Mouse (Mus musculus): Measurements from ENCODE around the gene Rab3ip. TPM values are rescaled to one million over a fixed set of nuclear protein-coding genes. Genes with fewer than 3 reads are reported as not detected.

Rab3ip gene
- polyA plus RNA-seq, 2 experiments, result 6.6 to 7.4 TPM

- DNase-seq (ENCODE audit: low read depth in 3 of 3, low spot score in 3 of 3), result no peak
- no peak overlapping the region for H3K9ac ChIP-seq (replicated peaks)
- no peak overlapping the region for H3K4me2 ChIP-seq (ENCODE audit: low read depth)
- 61% methylated on average over 6 of the region's 7 CpGs for WGBS (ENCODE audit: insufficient replicate concordance)
- H3K27ac ChIP-seq, result no peak overlapping the region
- no peaks in the 10 kb centered on the region for H3K4me1 ChIP-seq (replicated peaks; ENCODE audit: control insufficient read depth in 2 of 2, insufficient read depth in 2 of 2, low read length in 1 of 2)
- no peak overlapping the region for H3K4me3 ChIP-seq (ENCODE audit: insufficient read depth in 1 of 2, low read depth in 2 of 2, low read length in 2 of 2)
- H3K9me3 ChIP-seq (ENCODE audit: control insufficient read depth, low read length), result no peaks in the 10 kb centered on the region
- no peak for TF ChIP-seq EP300 (IDR thresholded peaks at IDR 0.05; ENCODE audit: low read depth)
- TF ChIP-seq CTCF (IDR thresholded peaks at IDR 0.05; ENCODE audit: low read depth), result no peak
- H3K27me3 ChIP-seq (ENCODE audit: control insufficient read depth, insufficient read depth, low read length), result no peaks in the 10 kb centered on the region
- no peaks in the 10 kb centered on the region for H3K36me3 ChIP-seq (replicated peaks; ENCODE audit: control insufficient read depth, insufficient read depth, low read depth)
- no peak for ATAC-seq (ENCODE audit: insufficient read depth)
These were observed 19.6 kb downstream of the Rab3ip start for GRCm38 (mm10) chr10:116930936-116931335.

DNA sequence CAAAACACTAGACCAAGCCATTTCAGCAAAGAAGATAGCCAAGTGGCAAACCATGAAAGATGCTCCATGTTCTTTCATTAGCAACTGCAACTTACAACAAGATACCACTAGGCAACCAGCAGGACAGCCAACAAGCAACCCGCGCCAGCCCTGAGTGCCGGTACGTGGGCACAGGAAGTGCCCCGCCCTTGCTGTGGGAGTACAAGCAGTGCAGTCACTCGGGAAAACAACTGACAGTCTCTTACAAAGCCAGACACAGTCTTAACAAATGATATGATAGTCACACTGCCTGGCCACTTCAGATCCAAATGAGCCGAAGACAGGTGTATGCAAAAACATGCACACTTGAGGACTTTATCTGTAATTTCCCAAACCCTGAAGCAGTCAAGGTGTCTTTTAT, 20.1 kb downstream of the Rab3ip start:
- Histone ChIP-seq H3K27ac (no peak overlapping the region), H3K27me3 (ENCODE audit: control insufficient read depth, insufficient read depth, low read length) (no peaks in the 10 kb centered on the region), H3K9me3 (ENCODE audit: control insufficient read depth, low read length) (no peaks in the 10 kb centered on the region), H3K4me1 (replicated peaks; ENCODE audit: control insufficient read depth in 2 of 2, insufficient read depth in 2 of 2, low read length in 1 of 2) (no peaks in the 10 kb centered on the region), H3K36me3 (replicated peaks; ENCODE audit: control insufficient read depth, insufficient read depth, low read depth) (no peaks in the 10 kb centered on the region), H3K9ac (replicated peaks) (no peak overlapping the region), H3K4me3 (ENCODE audit: insufficient read depth in 1 of 2, low read depth in 2 of 2, low read length in 2 of 2) (no peak overlapping the region), H3K4me2 (ENCODE audit: low read depth) (no peak overlapping the region)
- WGBS (ENCODE audit: insufficient replicate concordance), result 20% methylated on average over 7 of the region's 7 CpGs
- ATAC-seq (ENCODE audit: insufficient read depth) (no peak), DNase-seq (ENCODE audit: low read depth in 3 of 3, low spot score in 3 of 3) (no peak)
- no peak for TF ChIP-seq EP300 (IDR thresholded peaks at IDR 0.05; ENCODE audit: low read depth)

DNA sequence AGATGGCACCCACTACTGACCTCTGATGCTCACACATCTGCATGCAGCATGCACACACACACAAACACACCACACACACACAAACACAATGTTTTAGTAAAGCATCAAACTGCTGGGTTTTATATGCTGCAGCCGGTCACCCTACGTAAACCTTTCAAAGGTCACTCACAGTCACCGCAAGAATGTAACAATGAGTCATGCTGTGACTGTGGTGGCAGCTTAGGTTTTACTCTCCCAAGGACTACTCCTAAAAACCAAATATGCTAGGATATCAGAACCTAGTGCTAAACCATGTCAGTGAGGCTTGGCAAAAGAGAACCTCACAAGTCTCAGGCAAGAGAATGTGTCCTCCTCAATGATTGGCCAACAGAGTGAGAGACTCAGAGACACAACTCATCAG, 21.7 kb downstream of the Rab3ip start:
- H3K9me3 ChIP-seq (ENCODE audit: control insufficient read depth, low read length), result no peaks in the 10 kb centered on the region
- DNase-seq (ENCODE audit: low read depth in 3 of 3, low spot score in 3 of 3), result no peak
- H3K4me3 ChIP-seq (ENCODE audit: insufficient read depth in 1 of 2, low read depth in 2 of 2, low read length in 2 of 2), result no peak overlapping the region
- H3K27me3 ChIP-seq (ENCODE audit: control insufficient read depth, insufficient read depth, low read length), result no peaks in the 10 kb centered on the region
- WGBS (ENCODE audit: insufficient replicate concordance), result 79% methylated on average over 3 of the region's 3 CpGs
- no peak overlapping the region for H3K27ac ChIP-seq
- H3K9ac ChIP-seq (replicated peaks), result no peak overlapping the region
- no peak overlapping the region for H3K4me2 ChIP-seq (ENCODE audit: low read depth)
- H3K36me3 ChIP-seq (replicated peaks; ENCODE audit: control insufficient read depth, insufficient read depth, low read depth), result no peaks in the 10 kb centered on the region
- ATAC-seq (ENCODE audit: insufficient read depth), result no peak
- H3K4me1 ChIP-seq (replicated peaks; ENCODE audit: control insufficient read depth in 2 of 2, insufficient read depth in 2 of 2, low read length in 1 of 2), result no peaks in the 10 kb centered on the region
- no peak for TF ChIP-seq EP300 (IDR thresholded peaks at IDR 0.05; ENCODE audit: low read depth)
- no peak for TF ChIP-seq CTCF (IDR thresholded peaks at IDR 0.05; ENCODE audit: low read depth)

- H3K4me3 ChIP-seq (ENCODE audit: insufficient read depth in 1 of 2, low read depth in 2 of 2, low read length in 2 of 2), result no peak overlapping the region
- ATAC-seq (ENCODE audit: insufficient read depth), result no peak
- WGBS (ENCODE audit: insufficient replicate concordance), result 76% methylated on average over 11 of the region's 11 CpGs
- H3K4me2 ChIP-seq (ENCODE audit: low read depth), result no peak overlapping the region
- H3K27ac ChIP-seq, result no peak overlapping the region
- H3K27me3 ChIP-seq (ENCODE audit: control insufficient read depth, insufficient read depth, low read length), result no peaks in the 10 kb centered on the region
- no peak overlapping the region for H3K9ac ChIP-seq (replicated peaks)
- no peak for DNase-seq (ENCODE audit: low read depth in 3 of 3, low spot score in 3 of 3)
- H3K9me3 ChIP-seq (ENCODE audit: control insufficient read depth, low read length), result no peaks in the 10 kb centered on the region
- H3K36me3 ChIP-seq (replicated peaks; ENCODE audit: control insufficient read depth, insufficient read depth, low read depth), result no peaks in the 10 kb centered on the region
- TF ChIP-seq EP300 (IDR thresholded peaks at IDR 0.05; ENCODE audit: low read depth) (no peak), CTCF (IDR thresholded peaks at IDR 0.05; ENCODE audit: low read depth) (no peak)
- no peaks in the 10 kb centered on the region for H3K4me1 ChIP-seq (replicated peaks; ENCODE audit: control insufficient read depth in 2 of 2, insufficient read depth in 2 of 2, low read length in 1 of 2)
These were observed 24.0 kb downstream of the Rab3ip start for GRCm38 (mm10) chr10:116926428-116927113.

DNA sequence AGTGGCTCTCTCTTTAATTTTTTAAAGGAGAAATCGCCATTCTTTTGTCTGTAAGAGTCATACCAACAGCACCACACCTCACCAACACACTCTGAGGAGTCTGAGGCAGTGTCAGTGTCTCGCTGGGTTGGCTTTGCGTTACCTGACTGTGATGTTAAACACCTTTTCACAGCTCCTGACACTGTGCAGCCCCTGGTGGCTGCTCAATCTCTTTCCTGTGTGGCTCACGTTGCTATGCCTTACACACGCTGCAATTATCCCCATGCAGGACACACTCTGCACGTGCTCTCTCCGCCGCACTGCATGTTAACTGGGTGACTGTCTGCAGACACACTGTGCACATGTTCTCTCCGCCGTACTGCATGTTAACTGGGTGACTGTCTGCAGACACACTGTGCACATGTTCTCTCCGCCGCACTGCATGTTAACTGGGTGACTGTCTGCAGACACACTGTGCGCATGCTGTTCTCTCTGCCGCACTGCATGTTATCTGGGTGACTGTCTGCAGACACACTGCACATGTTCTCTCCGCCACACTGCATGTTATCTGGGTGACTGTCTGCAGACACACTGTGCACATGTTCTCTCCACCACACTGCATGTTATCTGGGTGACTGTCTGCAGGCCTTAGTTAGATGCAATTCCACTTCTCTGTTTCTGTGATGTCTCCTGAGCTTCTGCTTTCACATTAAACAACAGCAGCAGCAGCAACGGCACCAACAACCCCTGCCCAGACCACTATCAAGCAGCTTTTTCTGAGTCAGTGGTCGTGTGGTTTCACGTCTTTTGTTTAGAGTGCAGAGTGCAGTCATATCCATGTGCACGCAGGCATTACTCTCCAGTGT, 26.7 kb downstream of the Rab3ip start:
- Histone ChIP-seq H3K9me3 (ENCODE audit: control insufficient read depth, low read length) (no peaks in the 10 kb centered on the region), H3K27me3 (ENCODE audit: control insufficient read depth, insufficient read depth, low read length) (no peaks in the 10 kb centered on the region), H3K27ac (no peak overlapping the region), H3K4me1 (replicated peaks; ENCODE audit: control insufficient read depth in 2 of 2, insufficient read depth in 2 of 2, low read length in 1 of 2) (no peaks in the 10 kb centered on the region), H3K36me3 (replicated peaks; ENCODE audit: control insufficient read depth, insufficient read depth, low read depth) (no peaks in the 10 kb centered on the region), H3K9ac (replicated peaks) (no peak overlapping the region), H3K4me3 (ENCODE audit: insufficient read depth in 1 of 2, low read depth in 2 of 2, low read length in 2 of 2) (no peak overlapping the region), H3K4me2 (ENCODE audit: low read depth) (no peak overlapping the region)
- DNase-seq (ENCODE audit: low read depth in 3 of 3, low spot score in 3 of 3), result no peak
- ATAC-seq (ENCODE audit: insufficient read depth), result no peak
- WGBS (ENCODE audit: insufficient replicate concordance), result 78% methylated on average over 19 of the region's 19 CpGs
- no peak for TF ChIP-seq CTCF (IDR thresholded peaks at IDR 0.05; ENCODE audit: low read depth)
- no peak for TF ChIP-seq EP300 (IDR thresholded peaks at IDR 0.05; ENCODE audit: low read depth)
